19 mouse cellular contexts compared by ENCODE assay signal in the genomic region with DNA sequence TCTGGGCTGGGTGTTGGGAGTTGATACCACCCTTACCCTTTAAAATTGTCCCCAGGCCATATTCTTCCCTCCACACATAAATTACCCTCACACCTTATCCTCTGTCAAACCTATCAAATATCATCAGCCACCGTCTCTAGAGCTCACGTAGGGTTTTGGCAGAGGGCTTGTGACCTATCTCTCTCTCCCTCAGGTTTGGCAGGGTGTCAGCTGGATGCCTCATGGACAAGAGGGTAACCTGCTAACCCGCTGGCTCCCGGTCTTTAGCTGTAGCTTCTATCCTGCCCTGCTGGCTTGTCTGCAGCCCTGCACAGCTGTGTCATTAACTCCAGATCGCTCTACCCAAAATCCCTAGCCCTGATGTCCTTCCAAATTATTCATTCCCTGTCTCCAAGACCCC. TPM values are rescaled to one million over a fixed set of nuclear protein-coding genes. Genes with fewer than 3 reads are reported as not detected.
DNase-seq lines count a peak whose midpoint lies in the region; ATAC-seq and TF ChIP-seq lines count a peak whose summit lies in the region.
"Had no signal": no experiment of that assay in that cellular context is flagged by ENCODE, and none has a peak within 500 bp of the region (broad histone marks: within the 10 kb centered on the region; RNA-seq: fewer than 3 reads in every experiment).

No protein-coding gene starts in this region.

- no peaks in the 10 kb centered on the region for H3K27me3 ChIP-seq in heart, adult 2 months (ENCODE audit: control insufficient read depth, insufficient read depth, low read length)
- H3K27me3 ChIP-seq in heart, embryonic 10.5 days (ENCODE audit: insufficient read depth, poor library complexity, severe bottlenecking) = 0 out of 2 replicates have a peak, but pooled peaks cover 9% of the 10 kb centered on the region
- H3K27me3 ChIP-seq: limb, embryonic 12.5 days had no signal

- H3K27ac ChIP-seq in heart, adult 2 months = peak overlapping the region; percentile 72
- no peak overlapping the region for H3K27ac ChIP-seq in heart, embryonic 10.5 days
- H3K27ac ChIP-seq: limb, embryonic 12.5 days had no signal

- no peak for TF ChIP-seq POLR2A in heart, adult 2 months (IDR thresholded peaks at IDR 0.05; ENCODE audit: insufficient read depth, low read depth, low read length)

- no peak overlapping the region for H3K9ac ChIP-seq in heart, adult 2 months (ENCODE audit: low read depth, low read length)
- H3K9ac ChIP-seq: forebrain, postnatal 0 days; limb, embryonic 12.5 days had no signal

- DNase-seq in heart, adult 2 months = peak; percentile 61 to 76
- no peak for DNase-seq in heart, embryonic 10.5 days (ENCODE audit: low spot score)
- DNase-seq in cerebellum, adult 9-10 months = peak; percentile 5
- DNase-seq in gastrocnemius, postnatal 14 days = peak; percentile 78
- DNase-seq in heart, postnatal 36 days = peak; percentile 58 to 62
- DNase-seq in left cerebral cortex, postnatal 14 days (ENCODE audit: low spot score in 2 of 2) = no peak
- DNase-seq in B cell, adult 2 months = no peak
- DNase-seq: embryo, embryonic 11 days; forebrain, postnatal 0 days; lung, adult 18-20 months; thymus, adult 2 months had no signal

- intact Hi-C loops in heart, adult 2 months (cut with DNase I) = no loop called here
- intact Hi-C loops in gastrocnemius, postnatal 14 days (cut with DNase I; ENCODE audit: low total_unique reads) = no loop called here
- intact Hi-C loops in heart, postnatal 36 days (cut with DNase I) = no loop called here
- intact Hi-C loops in left cerebral cortex, postnatal 14 days (cut with DNase I) = no loop called here

- peak; percentile 21; the same call in 1 of the 2 replicates for TF ChIP-seq CTCF in heart, adult 2 months (IDR thresholded peaks at IDR 0.05)

- H3K4me3 ChIP-seq in heart, adult 2 months = no peak overlapping the region
- H3K4me3 ChIP-seq in heart, embryonic 10.5 days = no peak overlapping the region
- H3K4me3 ChIP-seq: limb, embryonic 12.5 days; megakaryocyte, embryonic 14.5 days had no signal

- WGBS in heart, adult 2 months = 62% methylated on average over 5 of the region's 5 CpGs
- 77% methylated on average over 5 of the region's 5 CpGs for WGBS in heart, embryonic 10.5 days

- no peaks in the 10 kb centered on the region for H3K9me3 ChIP-seq in heart, embryonic 10.5 days
- H3K9me3 ChIP-seq: limb, embryonic 12.5 days had no signal

- H3K79me2 ChIP-seq in heart, adult 2 months (replicated peaks; ENCODE audit: control insufficient read depth, insufficient read depth, low read length) = no peaks in the 10 kb centered on the region

- TF ChIP-seq EP300 in heart, adult 2 months (IDR thresholded peaks at IDR 0.05; ENCODE audit: insufficient read depth, low read depth, low read length) = 0 out of 2 replicates have a peak, but pooled peaks have one; percentile 14

- no peaks in the 10 kb centered on the region; the same call in 1 of the 2 replicates for H3K4me1 ChIP-seq in heart, adult 2 months (ENCODE audit: control insufficient read depth, insufficient read depth, low read length)
- peaks cover 5% of the 10 kb centered on the region; the same call in 1 of the 2 replicates for H3K4me1 ChIP-seq in heart, embryonic 10.5 days
- H3K4me1 ChIP-seq: megakaryocyte, embryonic 14.5 days had no signal

- peaks cover 4% of the 10 kb centered on the region for H3K36me3 ChIP-seq in heart, adult 2 months (ENCODE audit: control insufficient read depth, insufficient read depth, low read length)
- no peaks in the 10 kb centered on the region for H3K36me3 ChIP-seq in heart, embryonic 10.5 days
- H3K36me3 ChIP-seq: limb, embryonic 12.5 days had no signal

- no peak for ATAC-seq in inflammation-experienced regulatory T-cells, adult 6 months
- ATAC-seq: activated CD4-positive, CD25-positive, alpha-beta regulatory T cell, adult 4 months; forebrain, postnatal 0 days had no signal

RNA-seq across cellular contexts. Expression of a gene that starts 14.4 kb away (rescaled TPM):
- 1 to 10 TPM; 4.1 to 4.7 TPM for total RNA-seq in heart, adult 2 months (2021)
- polyA plus RNA-seq in heart, adult 2 months (2012; rRNA removed) = 2.1 and 6.6 TPM in 2 replicates
- not detected in 2 replicates for polyA plus RNA-seq in heart, embryonic 10.5 days (2016; fragmentation: Nextera tagmentation; extraction: Ambion mirVana)
- total RNA-seq in gastrocnemius, postnatal 14 days (2021) = under 1 TPM; 0.33 to 0.62 TPM
- 1 to 10 TPM; 2.0 to 2.7 TPM for total RNA-seq in heart, postnatal 36 days (2021)
- polyA plus RNA-seq in inflammation-experienced regulatory T-cells, adult 6 months (2017; shearing (Covaris generic)) = not detected
- total RNA-seq in left cerebral cortex, postnatal 14 days (2021) = not detected
- total RNA-seq: forebrain, postnatal 0 days; layer of hippocampus, postnatal 10 days; MEL had no signal
- polyA plus RNA-seq: activated CD4-positive, CD25-positive, alpha-beta regulatory T cell, adult 4 months; C2C12; forebrain, postnatal 0 days; heart, embryonic 14.5 days; limb, embryonic 12.5 days had no signal

Comparison
In these comparisons a context has a peak if more than half of its experiments do, and no peak if none do; other contexts are left out.
1. DNase-seq: peak in heart, adult 2 months (2 of 2), cerebellum, adult 9-10 months (single experiment), gastrocnemius, postnatal 14 days (single experiment) and heart, postnatal 36 days (2 of 2); none in heart, embryonic 10.5 days (single experiment), left cerebral cortex, postnatal 14 days (0 of 2) and B cell, adult 2 months (0 of 2).